Mouse (Mus musculus) right cerebral cortex, postnatal 14 days (tissue): Measurements from ENCODE around the gene Dcpp2.
"Not testable (repeated sequence)": the region's sequence is repeated elsewhere in the genome, so short reads cannot be mapped to it uniquely, and the experiment has no call there.

Experiments
- DNase-seq: peaks from one replicate; pipeline ENCODE4 v3.0.0; 2022

Gene Dcpp2

DNA sequence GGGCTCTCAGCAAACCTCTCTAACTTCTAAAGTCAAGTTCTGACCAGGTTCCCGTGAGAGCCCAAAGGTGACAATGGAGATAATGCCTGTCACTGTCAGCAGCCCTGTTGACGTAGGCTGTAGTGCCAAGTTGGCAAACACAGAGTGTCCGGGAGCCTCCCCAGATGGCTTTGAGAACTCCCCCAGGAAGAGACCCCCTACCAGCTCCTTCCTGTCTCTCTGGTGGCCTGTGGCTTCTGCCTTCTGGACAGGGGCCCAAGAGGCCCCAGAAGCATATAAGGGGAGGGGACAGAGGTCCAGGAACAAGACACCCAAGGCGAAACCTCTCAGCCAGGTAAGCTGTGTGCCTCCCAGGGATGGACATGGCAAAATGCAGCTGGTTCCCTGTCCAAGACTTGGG lies at the start of gene Dcpp2, which contains the start of gene Dcpp1:
Dcpp2 (plus strand) TSS at position 305 of the 400 bp plus-strand sequence.
Dcpp1 (plus strand) TSS at position 301 of the 400 bp plus-strand sequence.
- not testable (repeated sequence) for DNase-seq

GRCm38 (mm10) chr17:23831201-23831600 lies 49.5 kb upstream of the Dcpp2 start:
- no peak for DNase-seq

DNA sequence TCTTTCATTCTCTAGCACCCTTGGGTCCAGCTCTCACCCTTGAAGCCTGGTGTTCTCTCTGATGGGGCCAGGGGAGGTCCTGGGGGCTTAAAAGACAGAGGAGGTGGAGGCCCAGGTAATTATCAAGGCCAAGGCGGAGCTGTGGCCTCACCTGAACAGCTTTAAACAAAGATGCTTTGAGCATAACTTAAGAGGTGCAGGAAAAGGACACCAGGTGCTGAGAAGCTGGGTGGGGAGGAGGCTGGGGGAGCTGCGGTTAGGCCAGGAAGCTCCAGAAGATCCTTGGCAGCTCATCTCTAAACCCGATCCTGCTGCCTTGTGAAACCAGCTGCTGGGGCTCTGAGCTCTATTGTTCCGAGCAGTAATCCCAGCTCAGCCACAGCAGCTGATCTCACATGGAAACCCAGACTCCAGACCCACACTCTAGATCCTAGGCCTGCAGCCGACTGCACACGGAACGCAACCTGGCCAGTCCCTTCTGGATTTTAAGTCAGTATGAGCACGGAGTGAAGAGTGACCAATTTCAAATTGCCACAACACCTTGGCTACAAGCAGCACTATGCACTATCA lies 44.6 kb upstream of the Dcpp2 start, which contains the start of gene Prss33:
Prss33 (minus strand) TSS at position 51 of the 570 bp plus-strand sequence.
- no peak for DNase-seq

GRCm38 (mm10) chr17:23841145-23841544 lies 39.5 kb upstream of the Dcpp2 start:
- DNase-seq, result peak; percentile 73

GRCm38 (mm10) chr17:23843141-23843811 lies 37.4 kb upstream of the Dcpp2 start:
- no peak for DNase-seq

- DNase-seq, result peak; percentile 53
Observed at GRCm38 (mm10) chr17:23843812-23844273, 36.8 kb upstream of the Dcpp2 start, which contains the start of the genes Prss32 and Prss41. Prss32 (plus strand) TSS chr17:23843855. Prss41 (minus strand) TSS chr17:23844172.

GRCm38 (mm10) chr17:23850028-23850427 lies 30.7 kb upstream of the Dcpp2 start:
- no peak for DNase-seq

GRCm38 (mm10) chr17:23850853-23851749 lies 29.6 kb upstream of the Dcpp2 start:
- DNase-seq, result peak; percentile 73

- DNase-seq, result peak; percentile 51
Observed at GRCm38 (mm10) chr17:23853292-23853691, 27.4 kb upstream of the Dcpp2 start.

DNA sequence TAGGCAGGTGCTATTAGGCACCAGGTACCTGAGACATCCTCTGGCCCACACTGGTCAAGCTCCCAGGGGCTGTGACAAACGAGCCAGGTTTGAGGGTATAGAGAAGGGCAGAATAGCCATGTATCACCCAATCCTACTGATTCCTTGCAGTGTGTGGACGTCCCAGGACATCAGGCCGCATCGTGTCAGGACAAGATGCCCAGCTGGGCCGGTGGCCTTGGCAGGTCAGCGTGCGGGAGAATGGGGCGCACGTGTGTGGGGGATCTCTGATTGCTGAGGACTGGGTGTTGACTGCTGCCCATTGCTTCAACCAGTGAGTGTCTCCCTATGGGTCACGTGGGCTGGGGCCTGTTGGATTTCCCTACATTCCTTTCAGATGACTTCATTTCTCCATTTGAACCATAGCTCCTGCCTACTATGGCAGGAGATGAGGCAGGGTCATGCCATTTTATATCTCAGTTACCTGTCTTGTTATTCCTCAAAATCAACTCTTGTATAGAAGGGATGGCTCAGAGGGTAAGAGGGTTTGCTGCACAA lies 26.4 kb upstream of the Dcpp2 start:
- DNase-seq, result no peak

- no peak for DNase-seq
Observed at GRCm38 (mm10) chr17:23857193-23857592, 23.5 kb upstream of the Dcpp2 start.

- DNase-seq, result no peak
Observed at GRCm38 (mm10) chr17:23857913-23858312, 22.8 kb upstream of the Dcpp2 start.

DNA sequence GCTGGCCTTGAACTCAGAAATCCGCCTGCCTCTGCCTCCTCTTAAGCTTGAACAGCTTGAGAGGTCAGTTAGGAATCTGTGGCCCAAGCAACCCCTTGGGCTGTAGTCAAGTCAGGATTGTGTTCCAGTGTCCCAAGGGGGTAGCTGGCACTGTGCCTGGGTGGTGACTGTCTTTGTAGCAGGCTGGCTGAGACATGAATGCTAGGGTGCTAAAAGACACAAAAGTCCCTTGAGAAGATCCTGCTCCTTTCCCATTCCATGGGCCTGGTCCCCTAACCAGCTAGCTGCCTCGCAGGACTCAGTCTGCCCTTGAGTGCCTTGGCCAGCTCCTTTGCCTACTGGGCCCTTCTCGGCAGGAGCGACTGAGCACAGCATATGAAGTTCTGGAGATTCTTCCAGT lies 17.8 kb upstream of the Dcpp2 start:
- DNase-seq, result no peak

DNA sequence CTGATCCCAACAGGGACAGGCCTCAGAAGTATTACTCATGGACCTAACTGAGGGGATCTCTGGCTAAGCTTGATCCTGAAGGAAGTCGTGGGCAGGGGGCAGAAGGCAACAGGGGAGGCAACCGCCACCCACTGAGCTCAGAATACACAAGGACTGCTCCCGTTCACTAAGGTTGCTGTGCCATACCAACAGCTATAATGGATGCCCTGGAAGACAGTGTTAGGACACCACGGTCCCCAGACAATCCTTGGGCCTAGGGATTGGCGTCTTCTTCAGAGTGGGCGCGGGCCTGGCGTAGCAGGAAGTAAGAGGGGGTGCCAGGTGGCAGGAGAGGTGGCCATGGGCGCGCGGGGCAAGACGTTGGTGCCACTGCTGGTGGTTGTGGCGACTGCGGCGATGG lies 12.9 kb upstream of the Dcpp2 start, which contains the start of gene Prss21:
Prss21 (plus strand) TSS at position 301 of the 400 bp plus-strand sequence.
- no peak for DNase-seq

DNA sequence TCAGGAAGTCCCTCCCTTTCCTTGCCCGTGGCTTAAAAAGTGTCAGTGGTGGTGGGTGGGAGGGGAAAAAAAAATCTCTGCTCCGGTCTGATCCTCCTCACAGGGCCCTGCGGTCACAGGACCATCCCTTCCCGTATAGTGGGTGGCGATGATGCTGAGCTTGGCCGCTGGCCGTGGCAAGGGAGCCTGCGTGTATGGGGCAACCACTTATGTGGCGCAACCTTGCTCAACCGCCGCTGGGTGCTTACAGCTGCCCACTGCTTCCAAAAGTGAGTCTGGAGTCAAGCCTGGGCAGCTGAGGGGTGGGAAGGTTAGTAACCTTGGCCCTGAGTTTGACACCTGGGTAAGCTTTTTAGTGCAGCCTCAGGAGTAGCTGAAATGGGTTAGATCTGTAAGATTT lies 12.2 kb upstream of the Dcpp2 start:
- no peak for DNase-seq

DNA sequence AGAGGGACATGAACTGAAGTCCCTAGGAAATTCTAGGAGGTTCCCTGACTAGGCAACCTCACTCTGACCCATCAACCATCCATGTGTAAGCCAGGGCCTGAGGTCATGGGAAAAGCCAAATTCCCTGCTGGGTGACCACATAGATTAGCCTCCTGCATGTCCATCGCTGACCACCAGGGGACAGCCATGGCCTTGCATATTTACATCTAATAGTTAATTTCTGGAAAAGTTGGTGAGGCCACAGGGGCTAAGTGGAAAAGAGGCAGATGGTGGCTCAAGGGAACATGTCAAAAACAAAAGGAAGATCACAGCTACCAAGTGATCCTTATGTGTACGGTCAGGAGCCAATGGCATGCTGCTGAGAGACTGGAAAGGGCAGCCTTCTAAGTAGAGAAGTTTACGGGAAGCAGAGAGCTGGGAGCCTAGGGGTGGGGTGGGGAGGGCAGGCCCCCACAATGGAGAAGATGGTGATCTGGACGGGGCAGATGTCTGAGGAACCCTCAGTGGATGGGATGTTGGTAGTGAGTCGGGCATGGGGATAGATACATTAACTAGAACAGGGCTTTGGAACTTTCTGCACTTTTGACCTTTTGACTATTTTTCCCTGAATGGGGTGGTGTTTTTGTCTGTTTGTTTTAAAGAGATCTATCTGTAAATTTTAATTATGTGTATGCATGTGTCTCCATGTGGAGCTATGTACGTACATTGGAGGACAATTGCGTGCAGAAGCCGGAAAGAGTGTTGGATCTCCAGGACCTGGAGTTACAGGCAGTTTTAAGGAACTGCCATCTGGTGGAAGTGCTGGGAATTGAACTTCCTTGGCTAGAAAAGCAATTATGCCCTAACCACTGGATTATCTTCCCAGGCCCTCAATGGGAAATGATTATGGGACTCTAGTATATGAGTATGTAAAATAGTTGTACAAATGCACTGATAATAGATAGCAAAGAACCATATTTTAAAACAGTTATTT lies 6.5 kb upstream of the Dcpp2 start:
- peak; percentile 18 for DNase-seq

DNA sequence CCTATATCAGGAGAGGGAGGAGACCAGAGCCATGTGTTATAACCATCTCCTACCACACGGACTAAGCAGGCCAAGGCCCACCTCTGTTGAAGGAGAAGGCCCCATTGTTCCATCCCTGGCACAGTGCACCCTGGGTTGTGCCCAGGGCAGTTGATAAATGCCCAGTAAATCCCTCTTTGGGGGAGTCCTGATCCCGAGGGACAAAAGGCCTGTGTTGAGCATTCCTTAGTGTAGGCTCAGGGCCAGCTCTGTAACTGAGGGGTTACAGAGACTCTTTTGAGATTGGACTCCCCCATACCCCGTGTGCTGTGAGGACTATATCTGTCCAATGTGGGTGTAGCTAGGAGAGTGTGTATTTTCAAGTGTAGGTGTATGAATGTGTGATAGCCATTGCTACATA lies 3.9 kb upstream of the Dcpp2 start:
- DNase-seq, result no peak

DNA sequence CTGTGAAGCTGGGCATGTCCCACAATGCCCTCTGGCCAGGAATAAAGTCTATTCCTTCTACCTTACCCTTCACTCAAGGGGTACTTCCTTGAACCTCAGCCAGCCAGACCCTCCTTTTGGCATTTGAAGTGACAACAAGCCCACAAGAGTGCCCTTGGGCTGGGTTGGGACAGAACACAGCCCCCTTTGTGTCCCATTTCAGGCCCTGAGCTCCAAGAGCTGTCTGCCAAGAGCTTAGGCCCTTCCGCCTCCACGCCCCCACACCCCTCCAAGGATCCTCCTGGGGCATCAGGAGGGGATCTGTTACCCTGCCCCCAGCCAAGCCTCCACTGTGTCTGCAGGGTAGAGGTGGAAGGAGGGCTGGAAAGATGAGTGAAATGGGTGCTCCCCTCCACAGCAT lies 3.5 kb upstream of the Dcpp2 start:
- no peak for DNase-seq

- not testable (repeated sequence) for DNase-seq
Observed at GRCm38 (mm10) chr17:23917158-23917557, 36.5 kb downstream of the Dcpp2 start, which contains the start of gene Dcpp3. Dcpp3 (plus strand) TSS chr17:23917458.

GRCm38 (mm10) chr17:23924531-23925007 lies 43.9 kb downstream of the Dcpp2 start:
- DNase-seq, result peak; percentile 84

DNA sequence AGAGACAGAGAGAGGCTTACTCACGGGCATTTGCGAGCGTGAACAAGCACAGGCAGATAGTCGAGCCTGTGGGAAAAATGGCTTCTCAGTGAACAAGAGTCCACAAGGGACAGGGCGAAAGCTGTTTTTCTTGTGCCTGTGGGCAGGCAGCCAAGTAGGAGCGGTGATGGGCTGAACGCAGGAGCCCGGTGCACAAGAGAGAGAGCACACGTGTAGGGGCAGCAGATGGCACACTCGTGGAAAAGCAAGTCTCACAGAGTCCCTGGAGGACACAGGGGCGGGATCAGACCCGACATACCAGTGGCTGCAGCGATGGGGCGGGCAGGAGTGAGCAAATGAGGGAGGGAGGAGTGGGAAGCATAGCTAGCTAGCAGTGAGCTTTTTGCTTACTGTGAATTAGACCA lies 44.4 kb downstream of the Dcpp2 start:
- peak; percentile 62 for DNase-seq
